Mouse (Mus musculus) heart, adult 2 months (tissue): Measurements from ENCODE around the gene Ggact.

Experiments used
- CTCF ChIP-seq: fragments of 200-600 bp; IDR thresholded peaks from 2 replicates; pipeline ENCODE4 v1.8.1; 2022; ENCODE audit warnings: antibody characterized with exemption, mild to moderate bottlenecking, moderate library complexity
- POLR2A ChIP-seq: fragments of 200-500 bp; IDR thresholded peaks from 2 replicates; pipeline ENCODE4 v1.6.1; 2011; ENCODE audit warnings: mild to moderate bottlenecking, low read depth, low read length, control low read depth; ENCODE audit not compliant: insufficient read depth

- TF ChIP-seq CTCF, result no peak
- no peak for TF ChIP-seq POLR2A
Observed at GRCm38 (mm10) chr14:122880291-122880690, 33.3 kb downstream of the Ggact start.
